Comparison of ENCODE assay signal across 18 mouse cellular contexts in the genomic region with DNA sequence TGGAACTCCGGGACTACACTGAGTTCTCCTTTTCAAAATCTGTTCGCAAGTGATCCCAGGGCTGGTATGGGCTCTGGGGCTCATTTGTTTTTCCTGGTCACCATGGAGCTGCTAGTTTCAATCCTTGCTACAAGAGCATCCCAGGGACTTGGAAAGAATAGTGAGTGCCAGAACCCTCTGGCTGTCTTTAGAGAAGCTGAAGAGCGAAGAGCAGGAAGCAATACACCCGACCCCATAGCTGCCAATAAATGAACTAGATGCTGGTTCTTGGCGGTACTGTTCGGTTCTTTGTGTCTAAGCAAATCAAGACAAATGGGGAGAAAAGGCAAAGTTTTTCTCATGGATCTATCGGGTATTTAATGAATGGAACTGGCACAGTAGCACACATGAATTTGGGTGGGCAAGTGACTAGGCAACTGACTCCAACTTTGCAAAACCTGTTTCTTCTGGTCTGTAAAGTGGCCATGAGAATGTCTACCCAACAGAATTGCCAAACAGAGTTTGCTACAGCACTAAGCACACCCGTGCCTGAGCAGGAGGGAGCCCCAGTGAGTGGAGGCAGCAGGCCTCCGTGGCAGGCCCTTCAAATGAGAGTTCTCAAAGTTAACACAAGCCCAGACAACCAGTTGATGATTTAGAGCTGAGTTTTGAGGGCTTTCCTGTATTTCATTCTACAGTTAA.
DNase-seq lines count a peak whose midpoint lies in the region; ATAC-seq lines count a peak whose summit lies in the region.
"Had no signal": no experiment of that assay in that cellular context is flagged by ENCODE, and none has a peak within 500 bp of the region (broad histone marks: within the 10 kb centered on the region; RNA-seq: fewer than 3 reads in every experiment).

No protein-coding gene starts in this region.

- H3K9ac ChIP-seq in embryonic facial prominence, embryonic 15.5 days = no peak overlapping the region
- H3K9ac ChIP-seq: embryonic facial prominence, embryonic 12.5 days; heart, embryonic 13.5 days; hindbrain, embryonic 14.5 days; lung, embryonic 14.5 days; midbrain, embryonic 13.5 days had no signal

- H3K9me3 ChIP-seq in embryonic facial prominence, embryonic 15.5 days (replicated peaks) = no peaks in the 10 kb centered on the region
- H3K9me3 ChIP-seq in embryonic facial prominence, embryonic 10.5 days = no peaks in the 10 kb centered on the region
- H3K9me3 ChIP-seq: embryonic facial prominence, embryonic 12.5 days; heart, embryonic 13.5 days; midbrain, embryonic 13.5 days had no signal

- peaks cover 13% of the 10 kb centered on the region; the same call in 1 of the 2 replicates for H3K4me1 ChIP-seq in embryonic facial prominence, embryonic 15.5 days
- H3K4me1 ChIP-seq in embryonic facial prominence, embryonic 10.5 days = no peaks in the 10 kb centered on the region
- H3K4me1 ChIP-seq: embryonic facial prominence, embryonic 12.5 days; heart, embryonic 13.5 days; midbrain, embryonic 13.5 days had no signal

- H3K27ac ChIP-seq in embryonic facial prominence, embryonic 15.5 days (replicated peaks) = peak overlapping the region; percentile 60; the same call in 1 of the 2 replicates
- no peak overlapping the region for H3K27ac ChIP-seq in embryonic facial prominence, embryonic 10.5 days (replicated peaks)
- H3K27ac ChIP-seq: embryonic facial prominence, embryonic 12.5 days; heart, embryonic 13.5 days; hindbrain, embryonic 14.5 days; kidney, postnatal 0 days; midbrain, embryonic 13.5 days had no signal

- no peak overlapping the region for H3K4me3 ChIP-seq in embryonic facial prominence, embryonic 15.5 days (replicated peaks)
- no peak overlapping the region for H3K4me3 ChIP-seq in embryonic facial prominence, embryonic 10.5 days
- H3K4me3 ChIP-seq: embryonic facial prominence, embryonic 12.5 days; heart, embryonic 13.5 days; midbrain, embryonic 13.5 days had no signal

- ATAC-seq in embryonic facial prominence, embryonic 15.5 days (ENCODE audit: insufficient number of reproducible peaks, low FRiP score, low TSS enrichment, low read depth) = no peak
- ATAC-seq: midbrain, embryonic 13.5 days had no signal

- no peak overlapping the region for H3K4me2 ChIP-seq in embryonic facial prominence, embryonic 15.5 days (replicated peaks)
- H3K4me2 ChIP-seq: embryonic facial prominence, embryonic 12.5 days; heart, embryonic 13.5 days; hindbrain, embryonic 14.5 days; liver, embryonic 11.5 days; lung, embryonic 14.5 days; midbrain, embryonic 13.5 days had no signal

- DNase-seq in embryonic facial prominence, embryonic 10.5 days (ENCODE audit: low spot score) = no peak
- DNase-seq in heart, adult 9 months (ENCODE audit: low spot score in 2 of 2) = peak; percentile 23 to 45
- no peak for DNase-seq in heart, postnatal 14 days
- peak; percentile 3 for DNase-seq in lung, postnatal 10 days
- no peak for DNase-seq in lung, postnatal 4 days
- peak; percentile 13 to 37 for DNase-seq in layer of hippocampus, postnatal 10 days (ENCODE audit: low spot score in 2 of 2)
- no peak for DNase-seq in frontal cortex, postnatal 14 days (ENCODE audit: low spot score in 2 of 2)
- DNase-seq: adrenal gland, postnatal 10 days; kidney, adult 11 months; lung, embryonic 14.5 days; thymus, postnatal 4 days had no signal

- intact Hi-C loops in heart, postnatal 14 days (cut with DNase I) = no loop called here

- WGBS in embryonic facial prominence, embryonic 15.5 days = 76% methylated on average over 9 of the region's 9 CpGs
- 90% methylated on average over 9 of the region's 9 CpGs for WGBS in embryonic facial prominence, embryonic 10.5 days

- no peaks in the 10 kb centered on the region for H3K36me3 ChIP-seq in embryonic facial prominence, embryonic 15.5 days
- H3K36me3 ChIP-seq in embryonic facial prominence, embryonic 10.5 days (replicated peaks) = no peaks in the 10 kb centered on the region
- H3K36me3 ChIP-seq: embryonic facial prominence, embryonic 12.5 days; heart, embryonic 13.5 days; midbrain, embryonic 13.5 days had no signal

- H3K27me3 ChIP-seq in embryonic facial prominence, embryonic 15.5 days = no peaks in the 10 kb centered on the region
- no peaks in the 10 kb centered on the region for H3K27me3 ChIP-seq in embryonic facial prominence, embryonic 10.5 days (replicated peaks; ENCODE audit: low read depth, poor library complexity, severe bottlenecking)
- H3K27me3 ChIP-seq: embryonic facial prominence, embryonic 12.5 days; heart, embryonic 13.5 days; midbrain, embryonic 13.5 days had no signal

Comparison
In these comparisons a context has a peak if more than half of its experiments do, and no peak if none do; other contexts are left out.
1. DNase-seq: peak in heart, adult 9 months (2 of 2), lung, postnatal 10 days (single experiment) and layer of hippocampus, postnatal 10 days (2 of 2); none in embryonic facial prominence, embryonic 10.5 days (single experiment), heart, postnatal 14 days (0 of 2), lung, postnatal 4 days (0 of 2) and frontal cortex, postnatal 14 days (0 of 2).